Mouse (Mus musculus) B cell, adult 2 months (primary cell): ENCODE measurements at regions not wholly inside any gene's neighbourhood (a gene's known extent, or its start where the extent isn't known, plus 50 kb on each side); places are given as distances from the start of the nearest gene placed in this dataset.
"Not testable (repeated sequence)": the region's sequence is repeated elsewhere in the genome, so short reads cannot be mapped to it uniquely, and the experiment has no call there.

Source experiments
- DNase-seq, 2 experiments: peaks; one replicate each; pipeline ENCODE4 v3.0.0; 2022

DNA sequence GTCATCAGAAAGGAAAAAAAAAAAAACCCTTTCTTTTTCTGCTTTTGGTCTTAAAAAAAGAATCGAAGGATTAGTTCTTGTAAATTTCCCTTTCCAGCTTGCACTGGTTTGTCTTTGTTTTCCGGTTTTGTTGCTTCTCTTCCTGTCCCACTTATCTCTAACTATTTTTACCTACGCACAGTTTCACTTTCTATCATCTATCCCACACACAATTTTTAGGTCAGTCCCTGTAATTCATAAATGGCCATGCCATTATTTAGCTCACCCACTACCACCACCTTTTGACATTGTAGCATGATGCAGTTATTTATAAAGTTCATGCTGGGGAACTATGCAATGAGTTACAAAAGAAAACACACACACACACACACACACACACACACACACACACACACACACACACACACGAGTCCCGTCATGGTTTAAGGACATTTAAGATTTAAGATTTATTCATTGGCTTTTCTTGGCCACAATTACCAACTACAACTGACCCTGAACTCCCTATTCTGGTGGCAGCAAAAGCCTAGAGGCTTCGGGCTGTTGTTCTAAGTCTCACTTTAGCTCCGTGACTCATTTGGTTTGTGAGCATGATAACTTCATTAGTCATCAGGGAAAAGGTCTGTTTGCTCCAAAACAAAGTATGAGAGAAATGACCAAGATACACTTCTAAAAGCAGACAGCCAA is 164.6 kb upstream of the Gm10131 start:
- no peak for DNase-seq

DNA sequence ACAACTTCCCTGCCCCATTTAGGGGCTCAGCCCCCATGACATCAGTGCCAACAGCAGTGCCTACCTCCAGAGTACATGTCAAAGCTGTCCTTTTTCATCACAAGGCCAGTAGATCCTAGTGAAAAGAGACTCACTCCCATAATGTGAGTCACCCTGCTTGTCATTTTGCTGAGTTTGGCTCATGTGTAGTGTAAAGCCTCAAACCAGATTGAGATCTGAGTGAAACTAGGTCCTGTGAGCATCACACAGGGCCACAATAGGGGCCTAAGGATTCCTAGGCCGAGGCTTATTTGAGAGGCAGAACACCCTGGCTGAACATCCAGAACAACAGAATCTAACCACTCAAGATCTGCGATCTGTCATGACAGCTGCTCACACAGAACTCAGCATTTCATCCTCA is 163.3 kb upstream of the Gm10131 start:
- not testable (repeated sequence) for DNase-seq

DNA sequence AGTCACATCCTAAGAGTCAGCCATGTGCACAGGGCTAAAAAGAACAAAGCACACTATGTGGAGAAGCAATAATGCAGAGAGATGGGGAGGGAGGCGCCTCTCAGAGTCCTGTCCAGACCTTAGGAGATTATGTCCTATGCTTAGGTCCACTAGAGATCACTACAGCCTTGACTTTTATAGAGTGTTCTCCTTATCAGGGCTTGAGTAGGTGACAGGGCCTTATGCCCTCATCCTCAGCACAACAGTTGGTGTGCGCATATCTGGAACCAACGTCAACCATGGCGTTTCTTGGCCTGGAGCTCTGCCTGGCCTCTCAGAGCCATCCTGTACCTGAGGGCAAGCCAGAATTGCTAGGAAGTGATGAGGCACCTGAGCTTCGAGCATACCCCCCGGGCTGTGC is 162.6 kb upstream of the Gm10131 start:
- DNase-seq, result no peak

DNA sequence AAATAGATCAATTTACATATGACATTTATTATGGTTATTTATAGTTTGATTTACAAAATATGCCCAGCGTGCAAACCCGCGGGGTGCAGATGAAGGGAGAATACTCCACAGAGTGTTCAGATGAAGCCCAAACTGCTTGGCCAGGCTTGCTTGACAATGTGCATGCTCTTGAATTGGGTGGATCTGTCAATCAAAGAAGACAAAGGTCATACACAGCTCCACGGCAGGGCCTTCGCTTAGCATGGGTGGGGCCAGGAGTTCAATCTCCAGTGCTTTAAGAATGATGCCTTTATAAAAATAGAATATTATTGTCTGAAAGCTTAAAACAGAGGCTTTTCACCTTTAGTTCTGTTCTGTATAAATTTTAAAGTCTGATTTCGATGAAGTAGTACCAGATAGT is 158.3 kb upstream of the Gm10131 start:
- no peak for DNase-seq

DNA sequence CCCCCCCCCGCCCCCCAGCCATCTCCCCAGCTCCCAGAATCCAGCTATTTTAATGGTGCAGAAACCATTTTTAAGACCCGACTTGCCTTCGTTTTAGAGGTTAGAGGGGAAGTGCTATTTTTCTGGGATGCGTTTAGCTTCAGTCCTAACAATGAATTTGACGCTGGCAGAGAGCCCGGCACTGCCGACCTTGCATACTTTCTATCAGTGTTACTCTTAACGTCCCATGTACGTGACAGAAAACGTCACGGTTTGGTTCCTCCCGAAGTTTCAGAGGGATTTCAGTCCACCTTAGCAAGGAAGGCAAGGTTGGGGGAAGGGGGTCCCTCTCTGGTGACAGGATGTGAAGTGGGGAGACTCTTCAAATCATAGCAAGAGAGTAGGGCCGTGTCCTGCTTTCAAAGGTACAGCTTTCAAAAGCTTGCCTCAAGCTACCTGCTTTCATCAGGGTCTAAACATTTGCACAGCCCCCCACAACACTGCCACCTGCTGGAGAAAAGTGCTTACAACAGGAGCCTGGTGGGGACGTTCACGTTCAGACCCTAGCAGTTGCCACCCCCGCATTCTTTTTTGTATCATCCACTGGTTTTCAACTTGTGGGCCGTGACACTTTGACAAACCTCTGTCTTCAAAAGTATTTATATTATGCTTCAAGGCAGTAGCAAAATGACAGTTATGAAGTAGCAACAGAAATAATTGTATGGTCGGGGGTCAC is 157.4 kb upstream of the Gm10131 start:
- peak in 1 of 2 experiments; percentile 10 for DNase-seq

DNA sequence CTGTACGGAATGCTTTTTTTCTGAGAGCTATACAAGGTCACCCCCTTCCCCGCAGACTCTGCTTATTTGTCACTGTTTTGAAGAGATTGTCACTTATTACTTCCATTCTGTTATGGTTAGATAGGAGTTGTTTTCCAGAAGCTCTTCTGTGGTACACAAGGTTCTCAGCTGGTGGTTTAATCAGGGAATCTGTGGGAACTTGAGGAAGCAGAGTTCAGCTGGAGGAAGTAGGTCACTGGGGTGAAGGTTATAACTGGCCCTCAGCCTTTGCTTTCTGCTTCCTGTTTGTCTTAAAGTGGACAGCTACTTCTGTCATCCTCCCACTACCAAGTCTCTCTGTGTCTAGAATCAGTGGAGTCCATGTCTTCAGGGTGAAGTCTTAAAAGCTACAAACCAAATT is 143.4 kb upstream of the Gm10131 start:
- no peak for DNase-seq

DNA sequence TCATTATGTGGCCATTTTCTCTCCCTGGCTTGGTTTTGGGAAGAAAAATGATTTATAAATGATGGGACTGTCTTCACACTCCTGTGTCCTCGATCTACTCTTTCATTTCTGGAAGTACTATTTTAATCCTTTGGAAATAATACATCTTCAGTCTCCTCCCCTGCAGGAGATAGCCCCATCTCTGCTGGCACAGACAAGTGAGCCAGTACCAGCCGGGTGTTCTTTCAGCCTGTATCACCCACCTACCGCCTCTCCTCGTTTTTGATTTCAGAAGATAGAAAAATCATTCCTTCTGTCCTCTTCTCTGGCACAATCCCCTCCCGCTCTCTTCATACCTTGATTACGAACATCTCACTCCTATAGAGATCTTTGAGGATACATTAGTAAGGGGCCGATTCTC is 140.4 kb upstream of the Gm10131 start:
- no peak for DNase-seq

DNA sequence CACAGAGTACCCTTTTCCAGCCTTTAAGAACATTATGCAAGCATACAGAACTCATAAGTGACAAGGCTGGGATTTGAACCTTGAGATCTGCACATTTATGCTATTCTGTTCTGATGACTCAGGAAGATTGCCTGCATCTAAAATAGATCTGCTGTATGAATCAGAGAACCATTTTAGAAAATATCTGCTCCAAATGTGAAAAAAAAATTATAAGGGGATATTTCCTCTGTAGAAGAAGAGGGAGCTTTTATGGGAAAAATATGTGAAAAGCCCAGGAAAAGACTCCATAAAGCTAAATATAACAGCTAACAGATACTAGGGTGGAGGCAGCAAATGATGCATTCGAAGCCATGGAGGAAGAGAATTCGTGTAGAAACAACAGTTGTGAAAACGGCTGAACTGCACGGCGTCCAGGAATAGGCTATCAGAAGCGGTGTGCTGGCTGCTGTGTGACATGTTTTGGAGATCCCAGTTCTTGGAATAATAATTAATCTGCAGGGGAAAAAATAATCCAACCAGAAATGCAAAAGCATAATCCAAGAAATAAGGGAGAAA is 127.9 kb upstream of the Gm10131 start:
- DNase-seq, result no peak

DNA sequence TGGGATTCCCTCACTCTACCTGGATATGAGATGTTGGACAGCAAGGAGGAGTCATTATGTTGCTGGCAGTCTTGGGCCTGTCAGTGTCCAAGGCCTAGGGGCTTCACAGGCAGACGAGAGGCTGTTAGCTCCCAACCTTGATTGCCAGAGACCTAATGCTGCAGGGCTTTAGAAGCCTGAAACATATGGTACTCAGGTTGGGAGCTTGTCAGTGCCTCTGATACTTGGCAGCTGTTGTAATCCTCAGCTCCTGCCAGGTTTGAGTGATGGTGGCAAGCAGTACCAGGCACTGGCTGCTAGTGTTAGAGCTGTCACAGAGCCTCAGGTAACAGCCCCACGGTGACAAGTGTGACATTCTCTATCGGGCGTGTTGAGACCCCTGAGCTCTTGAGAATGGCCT is 122.2 kb upstream of the Gm10131 start:
- no peak for DNase-seq

DNA sequence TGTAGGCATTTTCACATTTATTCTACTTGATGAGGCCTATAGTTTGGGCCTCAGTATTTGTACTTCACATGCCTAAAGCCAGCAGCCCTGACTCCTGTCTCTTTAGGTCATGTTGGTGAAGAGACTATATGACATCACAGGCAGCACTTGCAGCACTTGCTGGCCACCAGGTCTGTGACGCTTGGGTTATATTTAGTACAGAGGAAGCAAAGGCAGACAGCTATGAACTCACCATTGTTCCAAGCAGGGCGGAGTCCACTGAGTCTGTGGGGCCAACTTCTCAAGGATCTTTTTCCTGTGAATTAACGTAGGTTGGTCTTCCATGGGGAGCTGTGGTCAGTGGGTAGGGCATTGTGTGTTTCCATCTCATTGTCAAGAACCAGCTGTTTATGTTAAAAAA is 117.9 kb upstream of the Gm10131 start:
- no peak for DNase-seq

DNA sequence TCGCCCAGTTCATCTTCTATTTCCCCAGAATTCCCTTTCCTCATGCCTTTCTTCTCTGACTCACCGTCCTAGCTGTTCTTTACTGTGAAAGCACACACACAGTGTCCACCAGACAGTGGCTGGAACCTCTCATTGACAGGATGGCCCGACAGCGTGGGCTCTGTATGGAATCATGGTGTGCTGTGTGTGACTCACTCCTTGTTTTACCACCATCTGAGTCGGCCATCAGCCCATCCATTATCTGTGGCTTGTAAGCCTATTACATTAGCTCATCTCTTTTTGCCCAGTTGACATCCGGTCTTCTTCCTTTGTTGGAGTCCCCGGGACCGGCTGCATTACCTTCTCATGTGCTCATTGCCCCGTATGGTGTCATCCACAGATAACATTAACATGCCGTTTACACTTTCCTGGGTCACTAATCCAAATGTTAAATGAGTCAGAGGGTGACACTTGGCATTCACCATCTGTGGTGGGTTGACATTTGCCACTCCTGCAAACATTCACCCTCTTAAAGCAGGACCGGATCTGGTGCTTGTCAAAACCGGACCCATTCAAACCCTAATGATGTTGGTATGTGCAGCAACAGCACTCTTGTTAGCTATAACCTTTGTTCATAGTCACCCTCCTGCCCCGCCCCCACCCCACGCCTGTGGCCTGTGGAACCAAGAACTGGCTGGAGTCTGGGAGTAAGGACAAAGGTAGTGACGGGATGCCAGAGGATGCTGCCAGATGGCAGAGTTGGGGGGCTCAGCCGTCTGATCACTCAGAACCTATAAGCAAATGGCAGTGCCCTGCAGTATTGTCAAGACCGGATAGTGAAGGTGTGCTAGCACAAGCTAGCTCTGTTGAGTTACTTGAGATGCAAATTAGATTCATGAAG is 113.7 kb upstream of the Gm10131 start:
- no peak for DNase-seq

DNA sequence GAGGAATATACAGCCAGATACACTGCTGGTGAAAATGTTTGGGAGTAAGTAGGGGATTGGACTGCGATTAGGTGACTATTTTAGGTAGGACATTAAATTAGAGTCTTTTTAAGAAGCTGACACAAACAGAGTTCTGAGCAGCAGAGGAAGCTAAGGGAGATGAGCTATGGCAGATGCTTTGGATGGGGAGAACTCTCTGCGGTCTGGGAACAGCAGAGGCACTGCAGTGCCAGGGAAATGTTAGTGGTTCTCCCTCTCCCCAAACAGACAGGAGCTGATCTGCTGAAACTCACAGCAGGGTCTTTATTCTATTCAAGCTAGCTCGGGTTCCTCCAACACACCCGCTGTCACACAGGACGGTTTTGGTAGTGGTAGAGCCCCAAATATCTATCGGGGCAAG is 110.7 kb upstream of the Gm10131 start:
- DNase-seq, result no peak
